Mouse (Mus musculus): ENCODE data around the gene Tnfrsf1a.

The Tnfrsf1a gene

GRCm38 (mm10) chr6:125354352-125355151 is 5.4 kb downstream of the Tnfrsf1a start:
- no peak for DNase-seq (ENCODE audit: low spot score)

GRCm38 (mm10) chr6:125355197-125355741 is 6.1 kb downstream of the Tnfrsf1a start:
- peak; percentile 73 for DNase-seq (ENCODE audit: low spot score)

GRCm38 (mm10) chr6:125356264-125356663 is 7.1 kb downstream of the Tnfrsf1a start:
- DNase-seq (ENCODE audit: low spot score) = no peak

GRCm38 (mm10) chr6:125357334-125357733 is 8.2 kb downstream of the Tnfrsf1a start:
- no peak for DNase-seq (ENCODE audit: low spot score)

GRCm38 (mm10) chr6:125359999-125360398 is 10.8 kb downstream of the Tnfrsf1a start:
- no peak for DNase-seq (ENCODE audit: low spot score)

GRCm38 (mm10) chr6:125360846-125361245 is 11.7 kb downstream of the Tnfrsf1a start:
- no peak for DNase-seq (ENCODE audit: low spot score)

- no peak for DNase-seq (ENCODE audit: low spot score)
Observed at GRCm38 (mm10) chr6:125361467-125362291, 12.5 kb downstream of the Tnfrsf1a start.

- no peak for DNase-seq (ENCODE audit: low spot score)
Observed at GRCm38 (mm10) chr6:125363021-125363420, 13.9 kb downstream of the Tnfrsf1a start.

- no peak for DNase-seq (ENCODE audit: low spot score)
Observed at GRCm38 (mm10) chr6:125363451-125364242, 14.5 kb downstream of the Tnfrsf1a start.

- DNase-seq (ENCODE audit: low spot score) = no peak
Observed at GRCm38 (mm10) chr6:125364448-125364847, 15.3 kb downstream of the Tnfrsf1a start.

- no peak for DNase-seq (ENCODE audit: low spot score)
Observed at GRCm38 (mm10) chr6:125365522-125365921, 16.4 kb downstream of the Tnfrsf1a start.

GRCm38 (mm10) chr6:125366133-125366532 is 17.0 kb downstream of the Tnfrsf1a start:
- DNase-seq (ENCODE audit: low spot score) = no peak

- no peak for DNase-seq (ENCODE audit: low spot score)
Observed at GRCm38 (mm10) chr6:125367758-125368371, 18.7 kb downstream of the Tnfrsf1a start.

GRCm38 (mm10) chr6:125377042-125377441 is 27.9 kb downstream of the Tnfrsf1a start:
- DNase-seq (ENCODE audit: low spot score) = no peak

- DNase-seq (ENCODE audit: low spot score) = peak; percentile 64
Observed at GRCm38 (mm10) chr6:125377582-125378451, 28.7 kb downstream of the Tnfrsf1a start.

GRCm38 (mm10) chr6:125378621-125379020 is 29.5 kb downstream of the Tnfrsf1a start:
- no peak for DNase-seq (ENCODE audit: low spot score)

GRCm38 (mm10) chr6:125379781-125380180 is 30.6 kb downstream of the Tnfrsf1a start:
- no peak for DNase-seq (ENCODE audit: low spot score)

GRCm38 (mm10) chr6:125380372-125381360 is 31.5 kb downstream of the Tnfrsf1a start, which contains the start of gene Plekhg6:
Plekhg6 (minus strand) TSS chr6:125380793.
- no peak for DNase-seq (ENCODE audit: low spot score)

- DNase-seq (ENCODE audit: low spot score) = no peak
Observed at GRCm38 (mm10) chr6:125382024-125382423, 32.9 kb downstream of the Tnfrsf1a start.

Measured in embryo, embryonic 10.5 days (tissue).